ENCODE assay signal across 20 mouse cellular contexts in genomic region chr11:29861040-29861439, GRCm38 (mm10). TPM values are rescaled to one million over a fixed set of nuclear protein-coding genes. Genes with fewer than 3 reads are reported as not detected.
"Had no signal": no experiment of that assay in that cellular context is flagged by ENCODE, and none has a peak within 500 bp of the region (broad histone marks: within the 10 kb centered on the region; RNA-seq: fewer than 3 reads in every experiment).

No protein-coding gene starts in this region.

- H3K27me3 ChIP-seq: embryonic facial prominence, embryonic 12.5 days; embryonic facial prominence, embryonic 13.5 days; embryonic facial prominence, embryonic 15.5 days; heart, embryonic 12.5 days had no signal

- H3K36me3 ChIP-seq: embryonic facial prominence, embryonic 10.5 days; embryonic facial prominence, embryonic 12.5 days; embryonic facial prominence, embryonic 13.5 days; embryonic facial prominence, embryonic 15.5 days; forebrain, embryonic 10.5 days; heart, embryonic 10.5 days; heart, embryonic 12.5 days had no signal

- H3K4me1 ChIP-seq: embryonic facial prominence, embryonic 10.5 days; embryonic facial prominence, embryonic 12.5 days; embryonic facial prominence, embryonic 13.5 days; embryonic facial prominence, embryonic 15.5 days; heart, embryonic 10.5 days; heart, embryonic 12.5 days had no signal

- H3K9ac ChIP-seq: embryonic facial prominence, embryonic 12.5 days; embryonic facial prominence, embryonic 13.5 days; embryonic facial prominence, embryonic 15.5 days; heart, embryonic 12.5 days had no signal

- H3K9me3 ChIP-seq: embryonic facial prominence, embryonic 10.5 days; embryonic facial prominence, embryonic 12.5 days; embryonic facial prominence, embryonic 13.5 days; embryonic facial prominence, embryonic 15.5 days; forebrain, embryonic 10.5 days; heart, embryonic 10.5 days; heart, embryonic 12.5 days had no signal

- DNase-seq: cerebellum, adult 9-10 months; cerebellum, postnatal 25 days; cerebellum, postnatal 36 days; embryo, embryonic 11 days; gastrocnemius, postnatal 10 days; gastrocnemius, postnatal 14 days; gastrocnemius, postnatal 25 days; gastrocnemius, postnatal 36 days; heart, adult 11 months; heart, adult 2 months had no signal

- H3K4me3 ChIP-seq: embryonic facial prominence, embryonic 10.5 days; embryonic facial prominence, embryonic 12.5 days; embryonic facial prominence, embryonic 13.5 days; embryonic facial prominence, embryonic 15.5 days; erythroblast, embryonic 14.5 days; forebrain, embryonic 10.5 days; gastrocnemius, adult 2 months; heart, adult 2 months; heart, embryonic 10.5 days; heart, embryonic 12.5 days had no signal

- H3K4me2 ChIP-seq: embryonic facial prominence, embryonic 12.5 days; embryonic facial prominence, embryonic 13.5 days; embryonic facial prominence, embryonic 15.5 days; heart, embryonic 11.5 days; heart, embryonic 12.5 days had no signal

- H3K27ac ChIP-seq: embryonic facial prominence, embryonic 10.5 days; embryonic facial prominence, embryonic 12.5 days; embryonic facial prominence, embryonic 13.5 days; embryonic facial prominence, embryonic 15.5 days; forebrain, embryonic 10.5 days; heart, adult 2 months; heart, embryonic 10.5 days had no signal

RNA-seq across cellular contexts. Expression of gene 4931440F15Rik, which starts 35.6 kb away (rescaled TPM):
- polyA plus RNA-seq: erythroblast, embryonic 14.5 days; forebrain, embryonic 10.5 days had no signal
